Mouse (Mus musculus) hindbrain, embryonic 13.5 days (tissue): Measurements from ENCODE around the gene Psmd1. TPM values are rescaled to one million over a fixed set of nuclear protein-coding genes. Genes with fewer than 3 reads are reported as not detected.

Experiments
- ATAC-seq: fragments of 200-750 bp; cut with Nextera tagmentation; 2 replicates; pipeline ENCODE4 v1.8.0; 2017; ENCODE audit warnings: moderate TSS enrichment; ENCODE audit not compliant: low FRiP score
- H3K27ac ChIP-seq: fragments of 300-500 bp; sonication (generic); 2 replicates; pipeline ENCODE4 v1.5.1; 2015; ENCODE audit warnings: inconsistent platforms, mild to moderate bottlenecking, moderate library complexity
- H3K27me3 ChIP-seq: fragments of 300-500 bp; sonication (generic); 2 replicates; pipeline ENCODE4 v1.6.1; 2015; ENCODE audit warnings: mild to moderate bottlenecking, inconsistent platforms
- H3K36me3 ChIP-seq: fragments of 300-500 bp; sonication (generic); 2 replicates; pipeline ENCODE4 v1.6.1; 2015; ENCODE audit warnings: mild to moderate bottlenecking, inconsistent platforms
- H3K4me1 ChIP-seq: fragments of 300-500 bp; sonication (generic); replicated peaks from 2 replicates; pipeline ENCODE4 v1.6.1; 2015; ENCODE audit warnings: inconsistent platforms
- H3K4me2 ChIP-seq: fragments of 300-500 bp; sonication (generic); 2 replicates; pipeline ENCODE4 v1.6.1; 2015; ENCODE audit warnings: inconsistent platforms, mild to moderate bottlenecking, moderate library complexity
- H3K4me3 ChIP-seq: fragments of 300-500 bp; sonication (generic); 2 replicates; pipeline ENCODE4 v1.5.1; 2015; ENCODE audit warnings: mild to moderate bottlenecking, inconsistent platforms
- H3K9ac ChIP-seq: fragments of 300-500 bp; sonication (generic); 2 replicates; pipeline ENCODE4 v1.6.1; 2015; ENCODE audit warnings: mild to moderate bottlenecking, inconsistent platforms
- H3K9me3 ChIP-seq: fragments of 300-500 bp; sonication (generic); 2 replicates; pipeline ENCODE4 v1.6.1; 2016; ENCODE audit warnings: inconsistent platforms
- WGBS: fragments of 180-500 bp; shearing (Covaris S2); methylation state at CpG from one replicate; pipeline ENCODE4 v1.1.7; 2015; 5-methylcytosine and 5-hydroxymethylcytosine counted together
- polyA plus RNA-seq: library from polyadenylated mRNA; unstranded; fragments of >200 nt; fragmentation: Nextera tagmentation; extraction: Ambion mirVana; gene quantifications from 2 replicates; pipeline ENCODE4 v1.2.1, GENCODE M21; 2015

The Psmd1 gene
- polyA plus RNA-seq, 1 experiment from 2014 or later: 184 TPM

DNA sequence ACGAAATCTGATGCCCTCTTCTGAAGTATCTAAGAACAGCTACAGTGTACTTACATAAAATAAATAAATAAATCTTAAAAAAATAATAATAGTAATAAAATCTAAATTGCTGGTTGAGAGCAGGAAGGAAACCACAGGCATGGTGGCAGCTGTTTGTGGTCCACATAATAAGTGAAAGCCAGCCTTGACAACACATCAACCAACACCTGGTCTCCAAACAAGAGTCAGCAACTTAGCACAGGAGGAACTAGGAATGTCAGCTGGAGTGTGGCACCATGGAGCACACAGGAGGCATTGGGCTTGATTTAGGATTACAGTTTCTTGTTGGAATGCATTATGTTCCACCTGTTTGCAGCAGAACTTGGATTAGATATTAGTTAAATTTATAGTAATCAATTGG lies 40.9 kb downstream of the Psmd1 start:
- Histone ChIP-seq H3K9me3 (no peaks in the 10 kb centered on the region), H3K9ac (no peak overlapping the region), H3K4me1 (no peaks in the 10 kb centered on the region), H3K4me3 (no peak overlapping the region), H3K27me3 (no peaks in the 10 kb centered on the region), H3K4me2 (no peak overlapping the region), H3K36me3 (peaks cover 22% of the 10 kb centered on the region), H3K27ac (no peak overlapping the region)
- ATAC-seq: no peak
- 94% methylated on average over 1 of the region's 1 CpGs for WGBS

- Histone ChIP-seq H3K4me3 (no peak within 1 kb of the TSS), H3K9ac (no peak within 1 kb of the TSS), H3K9me3 (no peaks in the 10 kb centered on the region), H3K27me3 (no peaks in the 10 kb centered on the region), H3K36me3 (peaks cover 14% of the 10 kb centered on the region), H3K4me1 (no peaks in the 10 kb centered on the region), H3K27ac (no peak within 1 kb of the TSS), H3K4me2 (no peak within 1 kb of the TSS)
- ATAC-seq: no peak
- WGBS: 62% methylated on average over 6 of the region's 6 CpGs
Measured at GRCm38 (mm10) chr1:86111779-86112178, 47.6 kb downstream of the Psmd1 start, which contains the start of gene Htr2b. Htr2b (minus strand) TSS chr1:86111970.

DNA sequence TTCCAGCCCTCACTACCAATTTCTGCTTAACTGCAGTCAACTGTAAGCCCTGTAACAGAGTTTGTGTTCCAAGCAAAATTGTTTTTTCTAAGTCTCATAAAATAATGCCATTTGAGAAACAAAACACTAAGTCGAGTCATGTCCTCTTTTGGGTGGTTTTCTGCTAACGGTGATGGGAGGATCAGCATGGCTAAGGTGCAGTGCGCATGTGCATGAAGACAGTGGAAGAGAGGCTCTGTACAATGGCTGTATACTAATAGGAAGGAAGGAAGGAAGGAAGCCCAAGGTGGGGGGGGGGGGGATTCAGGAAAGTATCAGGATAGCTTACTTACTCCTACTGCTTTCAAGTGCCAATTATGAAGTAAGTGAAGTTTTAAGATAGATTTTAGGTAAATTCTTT lies 50.0 kb downstream of the Psmd1 start:
- ATAC-seq: no peak
- Histone ChIP-seq H3K4me3 (no peak overlapping the region), H3K9me3 (no peaks in the 10 kb centered on the region), H3K4me2 (no peak overlapping the region), H3K36me3 (peaks cover 29% of the 10 kb centered on the region), H3K27me3 (no peaks in the 10 kb centered on the region), H3K4me1 (no peaks in the 10 kb centered on the region), H3K9ac (no peak overlapping the region), H3K27ac (no peak overlapping the region)
- whole genome bisulfite sequencing: 91% methylated on average over 3 of the region's 3 CpGs

- no peak overlapping the region for H3K9ac ChIP-seq
- H3K27me3 ChIP-seq: no peaks in the 10 kb centered on the region
- H3K4me3 ChIP-seq: no peak overlapping the region
- no peak overlapping the region for H3K27ac ChIP-seq
- H3K36me3 ChIP-seq: peaks cover 56% of the 10 kb centered on the region
- H3K9me3 ChIP-seq: no peaks in the 10 kb centered on the region
- no peak for ATAC-seq
- 93% methylated on average over 4 of the region's 4 CpGs for WGBS
- H3K4me2 ChIP-seq: no peak overlapping the region
- H3K4me1 ChIP-seq: no peaks in the 10 kb centered on the region
Measured at GRCm38 (mm10) chr1:86119549-86119948, 55.4 kb downstream of the Psmd1 start.

- no peaks in the 10 kb centered on the region for H3K27me3 ChIP-seq
- 90% methylated on average over 2 of the region's 2 CpGs for WGBS
- peaks cover 75% of the 10 kb centered on the region for H3K36me3 ChIP-seq
- no peak for ATAC-seq
- H3K9ac ChIP-seq: no peak overlapping the region
- H3K4me3 ChIP-seq: no peak overlapping the region
- H3K27ac ChIP-seq: no peak overlapping the region
- no peak overlapping the region for H3K4me2 ChIP-seq
- no peaks in the 10 kb centered on the region for H3K9me3 ChIP-seq
- H3K4me1 ChIP-seq: no peaks in the 10 kb centered on the region
Measured at GRCm38 (mm10) chr1:86126036-86126435, 61.8 kb downstream of the Psmd1 start.

DNA sequence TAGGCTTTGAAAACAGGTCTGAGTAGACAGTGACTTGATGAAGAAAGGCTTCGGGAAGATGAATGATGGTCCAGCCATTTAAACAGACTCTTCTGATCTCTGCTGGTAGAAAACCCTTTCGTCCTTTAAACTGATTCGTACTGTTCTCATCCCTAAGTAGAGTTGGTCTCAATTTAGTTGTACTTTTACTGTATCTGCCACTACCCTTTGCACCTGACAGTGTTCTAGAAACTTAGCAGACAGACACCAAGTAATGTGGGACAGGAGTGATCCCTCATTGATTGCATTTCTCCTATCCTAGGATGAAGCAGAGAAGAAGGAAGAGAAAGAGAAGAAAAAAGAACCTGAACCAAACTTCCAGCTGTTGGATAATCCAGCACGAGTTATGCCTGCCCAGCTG lies 69.2 kb downstream of the Psmd1 start, which contains the start of gene Gm21972:
Gene Gm21972 (plus strand): TSS at position 301 of the 400 bp plus-strand sequence.
- no peak within 1 kb of the TSS for H3K27ac ChIP-seq
- ATAC-seq: no peak
- no peak within 1 kb of the TSS for H3K4me2 ChIP-seq
- H3K4me1 ChIP-seq: no peaks in the 10 kb centered on the region
- H3K27me3 ChIP-seq: no peaks in the 10 kb centered on the region
- H3K4me3 ChIP-seq: no peak within 1 kb of the TSS
- no peak within 1 kb of the TSS for H3K9ac ChIP-seq
- H3K9me3 ChIP-seq: no peaks in the 10 kb centered on the region
- WGBS: 96% methylated on average over 4 of the region's 4 CpGs
- H3K36me3 ChIP-seq: peaks cover 84% of the 10 kb centered on the region

DNA sequence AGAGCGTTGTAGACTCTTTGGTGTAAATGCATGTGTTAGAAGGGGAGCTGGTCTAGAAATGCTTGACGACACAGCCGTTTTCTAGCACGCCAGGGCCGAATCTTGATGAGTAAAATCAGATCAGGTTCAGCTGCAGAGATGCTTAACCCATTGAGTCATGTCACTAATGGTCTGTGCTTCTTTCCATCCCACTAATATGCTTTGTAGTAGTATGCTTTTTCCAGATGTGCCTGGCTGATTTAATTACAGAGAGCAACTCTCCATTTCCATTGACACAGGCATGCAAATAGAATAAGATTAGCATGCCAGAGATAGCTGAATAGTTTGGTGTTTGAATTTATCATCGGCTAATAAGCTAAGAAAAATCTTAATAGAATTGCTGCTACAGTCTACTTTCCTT lies 71.1 kb downstream of the Psmd1 start:
- H3K27me3 ChIP-seq: no peaks in the 10 kb centered on the region
- H3K9me3 ChIP-seq: no peaks in the 10 kb centered on the region
- H3K9ac ChIP-seq: no peak overlapping the region
- peaks cover 86% of the 10 kb centered on the region for H3K36me3 ChIP-seq
- no peaks in the 10 kb centered on the region for H3K4me1 ChIP-seq
- no peak overlapping the region for H3K4me3 ChIP-seq
- 85% methylated on average over 6 of the region's 6 CpGs for WGBS
- H3K4me2 ChIP-seq: no peak overlapping the region
- no peak for ATAC-seq
- H3K27ac ChIP-seq: no peak overlapping the region

- Histone ChIP-seq H3K27me3 (no peaks in the 10 kb centered on the region), H3K4me3 (no peak overlapping the region), H3K27ac (no peak overlapping the region), H3K4me1 (no peaks in the 10 kb centered on the region), H3K36me3 (peaks cover 71% of the 10 kb centered on the region), H3K9me3 (no peaks in the 10 kb centered on the region), H3K4me2 (no peak overlapping the region), H3K9ac (no peak overlapping the region)
- WGBS: 90% methylated on average over 3 of the region's 3 CpGs
- ATAC-seq: no peak
Measured at GRCm38 (mm10) chr1:86141081-86141480, 76.9 kb downstream of the Psmd1 start.

- Histone ChIP-seq H3K4me3 (no peak overlapping the region), H3K27ac (no peak overlapping the region), H3K4me2 (no peak overlapping the region), H3K27me3 (no peaks in the 10 kb centered on the region), H3K4me1 (no peaks in the 10 kb centered on the region), H3K9me3 (no peaks in the 10 kb centered on the region), H3K9ac (0 out of 2 replicates have a peak overlapping the region, but pooled peaks have one; percentile 5), H3K36me3 (peaks cover 52% of the 10 kb centered on the region)
- no peak for ATAC-seq
- WGBS: 91% methylated on average over 4 of the region's 4 CpGs
Measured at GRCm38 (mm10) chr1:86143165-86143564, 79.0 kb downstream of the Psmd1 start.

DNA sequence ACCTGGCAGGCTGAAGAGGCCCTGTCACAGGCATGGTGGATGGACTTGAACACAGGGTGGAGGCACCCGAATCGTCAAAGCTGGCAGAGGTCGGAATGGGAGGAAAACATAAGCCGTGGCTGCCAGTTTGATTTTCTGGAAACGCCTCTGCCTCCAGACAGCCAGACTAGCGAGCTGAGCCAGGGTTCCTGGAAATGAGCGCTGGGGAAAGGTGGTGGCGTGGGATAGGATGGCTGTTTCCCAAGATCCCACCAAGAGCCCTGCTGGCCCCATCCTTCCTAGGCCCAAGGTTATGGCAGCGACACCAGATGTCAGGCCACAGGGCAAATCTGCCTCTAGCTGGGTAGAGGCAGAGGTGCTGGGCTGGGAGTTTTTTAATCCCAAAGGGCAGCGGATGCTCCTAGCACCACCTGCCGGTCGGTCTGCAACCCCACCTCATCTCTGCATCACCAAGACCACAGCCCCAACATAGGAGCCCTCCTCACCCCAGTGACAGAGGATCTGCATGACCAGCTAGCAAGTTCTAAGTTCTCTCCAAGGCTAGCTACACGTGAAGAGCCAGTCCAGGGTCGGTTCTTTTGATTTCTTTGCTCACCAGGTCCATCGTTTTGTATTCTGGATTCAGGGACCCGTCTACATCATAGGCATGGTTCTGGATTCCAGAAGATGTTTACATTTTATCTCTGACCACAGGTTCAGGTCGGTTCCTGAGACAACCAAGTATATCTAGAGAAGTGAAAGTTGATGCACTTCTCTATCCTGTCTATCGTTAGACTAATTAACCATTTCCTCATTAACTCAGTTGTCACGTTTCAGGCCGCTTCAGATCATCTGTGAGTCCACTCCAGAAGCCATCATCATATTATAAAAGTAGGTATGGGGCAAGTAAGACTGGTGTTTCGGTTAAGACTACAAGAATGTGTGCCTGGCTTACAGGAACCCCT lies 80.1 kb downstream of the Psmd1 start:
- no peaks in the 10 kb centered on the region for H3K4me1 ChIP-seq
- H3K27ac ChIP-seq: no peak overlapping the region
- H3K4me3 ChIP-seq: no peak overlapping the region
- H3K27me3 ChIP-seq: no peaks in the 10 kb centered on the region
- H3K9ac ChIP-seq: no peak overlapping the region
- ATAC-seq: no peak
- no peaks in the 10 kb centered on the region for H3K9me3 ChIP-seq
- H3K4me2 ChIP-seq: no peak overlapping the region
- 84% methylated on average over 21 of the region's 21 CpGs for WGBS
- H3K36me3 ChIP-seq: peaks cover 41% of the 10 kb centered on the region

DNA sequence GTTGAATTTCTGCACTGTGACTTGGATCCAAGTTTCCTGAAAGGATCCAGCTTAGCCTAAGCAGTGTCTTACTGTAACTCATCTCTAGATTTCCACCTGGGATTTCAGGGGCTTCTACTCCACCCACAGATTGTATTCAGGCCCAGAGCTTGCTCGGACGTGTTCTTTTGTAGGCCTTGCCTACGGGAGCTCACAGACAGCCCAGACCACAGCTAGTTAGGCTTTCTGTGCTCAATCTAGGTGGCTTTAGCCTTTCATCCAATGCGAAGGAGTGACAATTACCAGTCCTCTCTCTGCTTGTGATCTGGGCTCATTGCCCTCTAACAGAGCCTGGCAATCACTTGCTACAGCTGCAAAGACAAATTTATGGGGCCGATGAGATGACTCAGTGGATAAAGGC lies 82.1 kb downstream of the Psmd1 start:
- H3K4me3 ChIP-seq: no peak overlapping the region
- H3K27ac ChIP-seq: no peak overlapping the region
- H3K9me3 ChIP-seq: no peaks in the 10 kb centered on the region
- 89% methylated on average over 5 of the region's 5 CpGs for WGBS
- no peak overlapping the region for H3K9ac ChIP-seq
- no peak for ATAC-seq
- H3K4me2 ChIP-seq: no peak overlapping the region
- no peaks in the 10 kb centered on the region for H3K4me1 ChIP-seq
- H3K36me3 ChIP-seq: peaks cover 24% of the 10 kb centered on the region
- H3K27me3 ChIP-seq: no peaks in the 10 kb centered on the region

- Histone ChIP-seq H3K27me3 (no peaks in the 10 kb centered on the region), H3K9ac (no peak overlapping the region), H3K4me3 (no peak overlapping the region), H3K4me1 (no peaks in the 10 kb centered on the region), H3K9me3 (no peaks in the 10 kb centered on the region), H3K27ac (no peak overlapping the region), H3K36me3 (peaks cover 16% of the 10 kb centered on the region), H3K4me2 (no peak overlapping the region)
- no peak for ATAC-seq
- WGBS: 87% methylated on average over 5 of the region's 5 CpGs
Measured at GRCm38 (mm10) chr1:86147557-86147956, 83.4 kb downstream of the Psmd1 start.

GRCm38 (mm10) chr1:86148161-86148560 lies 84.0 kb downstream of the Psmd1 start:
- no peak for ATAC-seq

More at GRCm38 (mm10) chr1:86148161-86148560, 84.0 kb downstream of the Psmd1 start:
- no peaks in the 10 kb centered on the region for H3K27me3 ChIP-seq
- H3K9me3 ChIP-seq: no peaks in the 10 kb centered on the region
- H3K27ac ChIP-seq: no peak overlapping the region
- no peaks in the 10 kb centered on the region for H3K4me1 ChIP-seq
- H3K9ac ChIP-seq: no peak overlapping the region
- no peak overlapping the region for H3K4me2 ChIP-seq
- H3K36me3 ChIP-seq: peaks cover 15% of the 10 kb centered on the region; the same call in 1 of the 2 replicates
- H3K4me3 ChIP-seq: no peak overlapping the region
- 83% methylated on average over 9 of the region's 9 CpGs for WGBS
